Mouse (Mus musculus) layer of hippocampus, adult 2 months (tissue): ENCODE measurements at regions not wholly inside any gene's neighbourhood (a gene's known extent, or its start where the extent isn't known, plus 50 kb on each side); places are given as distances from the start of the nearest gene placed in this dataset.

Experiments
- DNase-seq, 2 experiments: peaks; one replicate each; pipeline ENCODE4 v3.0.0; 2022; ENCODE audit warnings: low spot score in 2 of 2
- H3K27ac ChIP-seq: fragments of 200-600 bp; 2 replicates; pipeline ENCODE4 v1.8.1; 2022
- H3K4me3 ChIP-seq: fragments of 200-600 bp; 2 replicates; pipeline ENCODE4 v1.8.1; 2022; ENCODE audit warnings: mild to moderate bottlenecking
- CTCF ChIP-seq: fragments of 200-600 bp; conservative IDR thresholded peaks from 2 replicates; pipeline ENCODE4 v1.8.1; 2022; ENCODE audit warnings: antibody characterized with exemption, mild to moderate bottlenecking, moderate library complexity

GRCm38 (mm10) chr14:111485631-111486030 is 189.3 kb upstream of the Slitrk5 start:
- Histone ChIP-seq H3K27ac (peak overlapping the region; percentile 56), H3K4me3 (no peak overlapping the region)
- no peak for DNase-seq
- TF ChIP-seq CTCF: no peak

- peak overlapping the region; percentile 56 for H3K27ac ChIP-seq
- no peak for DNase-seq
- no peak overlapping the region for H3K4me3 ChIP-seq
- no peak for TF ChIP-seq CTCF
Measured at GRCm38 (mm10) chr14:111486912-111487311, 188.0 kb upstream of the Slitrk5 start.
